Mouse (Mus musculus) cerebral cortex, adult 2 months (tissue): ENCODE measurements around the gene Tgfbr3.

ENCODE experiments used
- WGBS: fragments of 180-500 bp; shearing (Covaris S2); methylation state at CpG from one replicate; pipeline ENCODE4 v1.1.7; 2018; 5-methylcytosine and 5-hydroxymethylcytosine counted together

The Tgfbr3 gene

DNA sequence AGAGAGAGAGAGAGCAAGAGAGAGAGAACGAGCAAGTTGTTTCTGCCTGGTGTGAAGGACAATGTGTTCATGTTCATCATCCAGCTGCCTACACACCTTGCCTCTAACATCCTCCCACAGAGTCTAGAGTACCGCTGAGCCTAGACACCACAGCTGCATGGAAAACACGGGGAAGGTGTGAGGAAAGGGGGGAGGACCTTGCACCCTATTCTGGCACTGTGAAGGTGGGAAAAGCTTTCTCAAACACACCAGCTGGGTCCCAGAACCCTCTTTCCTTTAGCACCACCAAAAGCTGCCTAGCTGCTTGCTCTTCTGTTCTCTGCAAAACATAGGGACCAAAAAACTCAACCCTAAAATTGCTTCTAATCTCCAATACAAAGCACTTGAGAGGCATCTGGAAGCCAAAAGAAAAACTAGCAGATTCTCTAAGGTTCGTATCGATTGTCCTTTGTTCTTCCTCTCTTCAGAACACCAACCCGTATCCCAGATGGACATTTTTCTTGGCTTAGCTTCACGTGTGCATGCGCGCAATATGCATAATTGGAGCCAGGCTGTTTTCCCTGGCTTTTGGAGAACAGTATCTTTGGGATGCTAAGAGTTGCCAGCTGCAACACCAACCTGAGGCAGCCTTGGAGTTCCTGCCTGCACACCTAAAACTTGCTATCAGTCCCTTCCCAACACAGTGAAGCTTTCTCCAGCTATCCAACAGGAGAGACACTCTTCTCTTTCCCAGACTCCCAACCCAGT, 6.7 kb downstream of the Tgfbr3 start:
- WGBS, result 39% methylated on average over 9 of the region's 9 CpGs

DNA sequence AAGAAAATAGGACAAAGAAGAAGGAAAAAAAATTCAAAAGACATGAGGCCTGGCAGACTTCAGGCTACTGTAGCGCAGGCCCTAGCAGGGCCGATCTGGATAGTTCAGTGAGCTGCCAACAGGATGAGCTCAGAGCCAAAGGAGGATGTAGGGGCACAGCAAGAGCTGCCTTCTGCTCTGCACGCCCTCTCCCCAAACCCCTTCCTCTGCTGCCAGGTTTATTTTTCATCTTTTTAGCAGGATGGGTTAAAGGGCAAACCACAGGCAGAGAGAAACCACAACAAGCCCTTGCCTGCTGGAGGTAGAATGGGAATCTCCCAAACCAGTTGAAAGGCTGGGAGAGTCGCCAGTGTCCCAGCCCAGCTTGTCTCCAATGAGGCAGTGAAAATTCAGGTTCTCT, 10.2 kb downstream of the Tgfbr3 start:
- 55% methylated on average over 4 of the region's 4 CpGs for WGBS

DNA sequence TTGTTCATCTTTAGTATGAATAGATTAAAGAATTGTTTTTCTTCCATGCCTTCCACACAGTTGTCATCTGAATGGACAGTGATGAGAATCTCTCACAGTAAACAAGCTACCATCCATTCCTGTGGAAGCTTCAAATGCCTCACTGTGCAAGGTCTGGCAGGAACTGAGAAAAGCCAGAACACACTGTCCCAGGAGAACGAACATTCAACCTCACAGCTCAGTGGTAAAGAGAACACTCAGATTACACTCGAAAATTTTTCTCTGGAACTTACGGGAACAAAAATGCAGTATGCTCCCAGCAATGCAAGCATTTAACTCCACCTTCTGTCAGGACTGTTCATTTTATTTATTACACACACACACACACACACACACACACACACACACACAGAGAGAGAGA, 13.2 kb downstream of the Tgfbr3 start:
- WGBS, result 75% methylated on average over 3 of the region's 3 CpGs

DNA sequence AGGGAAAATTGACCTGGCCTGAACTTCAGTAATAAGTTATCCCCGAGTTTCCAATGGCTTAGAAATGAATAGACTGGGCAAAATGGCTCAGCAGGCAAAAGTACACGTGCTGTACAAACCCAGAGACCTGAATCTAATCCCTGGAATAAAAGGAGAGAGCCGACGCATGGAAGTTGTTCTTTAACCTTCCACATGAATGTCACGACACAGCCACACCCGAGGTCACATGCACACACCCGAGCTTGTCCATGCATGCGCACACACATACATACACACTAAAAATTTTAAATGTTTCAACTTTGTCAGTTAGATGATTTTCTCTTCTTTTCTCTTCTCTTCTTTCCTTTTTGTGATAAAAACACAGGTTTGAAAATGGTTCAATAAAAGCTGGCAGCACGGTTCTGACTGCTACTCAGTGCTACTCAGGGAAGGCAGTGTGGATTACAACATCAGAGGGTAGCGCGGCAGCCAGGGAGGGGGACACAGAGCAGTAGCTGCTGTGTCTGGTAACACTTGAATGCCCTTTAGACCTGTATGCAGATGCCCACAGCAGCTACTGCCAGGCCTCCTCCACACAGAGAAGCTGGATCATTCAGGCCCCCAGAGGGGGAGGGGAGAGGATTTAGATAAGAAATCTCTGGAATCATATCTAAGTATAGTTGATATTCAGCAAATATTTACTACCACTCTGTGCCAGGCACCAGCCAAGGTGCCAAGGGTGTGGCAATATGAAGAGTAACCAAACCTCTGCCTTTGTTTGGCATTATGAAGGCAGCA, 17.0 kb downstream of the Tgfbr3 start:
- WGBS, result 70% methylated on average over 11 of the region's 11 CpGs

DNA sequence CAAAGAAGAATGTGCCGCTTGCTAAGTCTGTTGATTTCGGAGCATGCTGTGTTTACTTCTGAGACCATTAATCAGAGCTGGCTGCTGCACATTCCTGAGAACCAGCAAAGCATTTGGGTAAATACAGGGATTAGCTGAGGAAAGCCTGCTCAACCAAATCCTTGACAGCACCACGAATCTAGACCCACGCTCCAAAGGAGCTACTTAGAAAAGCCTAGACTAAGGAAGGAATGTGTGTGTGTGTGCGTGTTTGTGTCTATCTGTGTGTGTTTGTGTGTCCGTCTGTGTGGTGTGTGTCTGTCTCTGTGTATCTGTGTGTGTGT, 20.5 kb downstream of the Tgfbr3 start:
- WGBS, result 50% methylated on average over 6 of the region's 6 CpGs

DNA sequence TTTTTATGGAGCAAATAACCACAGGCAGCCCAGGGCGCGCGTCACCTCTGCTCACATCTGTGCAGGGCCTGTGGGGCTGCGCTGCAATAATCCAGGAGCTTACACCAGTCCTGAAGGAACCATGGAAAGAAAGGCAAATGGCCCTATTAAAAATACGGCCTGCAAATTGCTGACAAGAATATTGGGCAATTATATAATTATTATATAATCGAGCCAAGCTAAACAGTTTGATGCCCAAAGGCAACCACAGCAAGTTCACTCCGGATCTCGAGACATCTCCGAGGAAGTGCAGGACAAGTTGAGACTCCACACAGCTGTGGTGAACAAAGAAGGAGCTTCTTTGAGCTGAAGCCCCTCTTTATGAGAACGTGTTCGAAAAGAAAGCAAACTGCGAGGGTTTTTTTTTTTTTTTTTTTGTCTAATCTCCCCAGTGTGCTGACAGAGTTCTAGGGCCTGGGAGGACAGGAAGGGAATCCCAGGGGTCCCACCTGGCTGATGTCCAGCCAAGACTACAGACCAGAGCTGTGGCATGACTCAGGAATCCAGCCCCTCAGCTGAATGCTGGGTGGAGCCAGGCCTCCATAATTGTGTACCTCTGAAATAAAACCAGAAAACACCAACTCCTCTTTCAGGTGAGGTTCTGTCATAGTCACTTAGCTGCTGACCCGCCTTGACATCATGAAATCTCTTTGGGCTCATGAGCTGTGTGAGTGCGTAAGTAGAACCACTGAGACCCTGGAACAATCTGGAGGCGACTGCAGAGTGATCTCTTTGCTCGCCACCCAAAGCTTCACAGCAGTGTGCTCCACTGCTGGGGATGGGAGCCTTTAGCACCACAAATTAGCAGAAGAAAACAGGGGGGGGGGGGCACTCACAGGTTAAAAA, 21.1 kb downstream of the Tgfbr3 start:
- 69% methylated on average over 16 of the region's 16 CpGs for WGBS

DNA sequence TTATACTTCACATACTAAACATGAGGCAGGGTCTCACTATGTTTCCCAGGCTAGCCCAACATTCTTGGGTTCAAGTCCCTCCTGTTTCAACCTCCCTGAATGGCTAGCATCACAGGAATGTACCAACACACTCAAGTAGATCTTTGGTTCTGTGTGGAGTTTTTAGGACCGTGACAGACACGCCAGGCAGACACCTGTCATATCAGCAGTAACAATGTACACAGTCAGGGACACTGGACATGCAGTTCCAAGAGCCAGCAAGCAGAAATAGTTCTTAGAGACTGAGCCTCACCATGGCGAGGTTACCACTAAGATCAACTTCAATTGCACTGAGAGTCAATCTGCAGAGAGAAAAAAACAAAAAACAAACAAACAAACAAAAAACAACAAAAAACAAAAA, 22.9 kb downstream of the Tgfbr3 start:
- WGBS, result 95% methylated on average over 3 of the region's 3 CpGs

DNA sequence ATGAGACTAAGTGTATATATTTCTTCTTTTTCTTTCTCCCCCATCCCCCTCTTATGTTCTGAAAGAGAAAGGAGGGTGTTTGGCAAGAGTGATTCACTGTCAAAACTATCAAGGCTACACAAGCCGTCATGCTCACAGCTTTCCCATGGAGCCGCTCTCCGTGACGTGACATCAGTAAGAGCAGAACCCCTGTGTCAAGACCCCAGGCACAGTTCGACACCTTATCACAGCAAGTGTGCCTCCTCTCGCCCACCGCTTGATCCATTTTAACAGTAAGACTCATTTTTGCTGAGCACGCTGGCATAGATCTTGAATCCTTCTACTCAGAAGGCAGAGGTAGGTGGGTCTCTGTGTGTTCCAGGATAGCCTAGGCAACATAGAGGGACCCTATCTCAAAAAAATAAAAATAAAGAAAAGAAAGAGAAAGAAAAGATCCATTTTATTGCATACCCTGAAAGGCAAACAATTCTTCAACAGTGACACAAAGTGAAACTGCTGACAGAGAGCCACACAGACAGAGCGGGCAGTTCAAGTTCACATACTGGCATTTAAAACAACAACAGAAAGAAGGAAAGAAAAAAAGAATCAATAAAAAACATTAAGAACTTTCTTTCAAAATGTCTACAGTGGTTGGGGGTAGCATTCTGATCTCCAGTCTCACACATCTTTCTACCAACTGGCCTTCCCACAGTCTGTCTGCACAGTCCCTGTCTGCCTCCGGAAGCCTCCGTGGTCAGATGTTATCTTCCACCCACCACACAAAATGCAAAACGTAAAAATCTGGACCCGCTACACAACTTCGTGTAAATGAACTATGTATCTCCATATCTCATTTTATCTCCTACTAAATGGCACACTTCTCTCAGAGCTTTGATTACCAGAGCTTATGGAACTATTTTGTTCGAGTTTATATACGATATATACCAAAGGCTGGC, 24.7 kb downstream of the Tgfbr3 start:
- WGBS, result 84% methylated on average over 16 of the region's 16 CpGs

DNA sequence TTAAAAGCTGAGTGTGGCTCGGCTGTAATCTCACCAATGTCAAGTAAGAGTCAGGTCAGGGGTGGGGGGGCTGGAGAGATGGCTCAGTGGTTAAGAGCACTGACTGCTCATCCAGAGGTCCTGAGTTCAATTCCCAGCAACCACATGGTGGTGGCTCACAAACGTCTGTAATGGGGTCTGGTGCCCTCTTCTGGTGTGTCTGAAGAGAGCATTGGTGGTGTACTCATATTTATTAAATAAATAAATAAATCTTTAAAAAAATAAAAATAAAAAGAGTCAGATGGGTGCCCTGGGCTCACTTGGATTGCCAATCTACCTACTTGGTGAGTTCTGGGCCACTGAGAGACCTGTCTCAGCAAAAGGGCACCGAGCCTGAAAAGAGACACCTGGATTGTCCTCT, 25.6 kb downstream of the Tgfbr3 start:
- 89% methylated on average over 3 of the region's 3 CpGs for WGBS

DNA sequence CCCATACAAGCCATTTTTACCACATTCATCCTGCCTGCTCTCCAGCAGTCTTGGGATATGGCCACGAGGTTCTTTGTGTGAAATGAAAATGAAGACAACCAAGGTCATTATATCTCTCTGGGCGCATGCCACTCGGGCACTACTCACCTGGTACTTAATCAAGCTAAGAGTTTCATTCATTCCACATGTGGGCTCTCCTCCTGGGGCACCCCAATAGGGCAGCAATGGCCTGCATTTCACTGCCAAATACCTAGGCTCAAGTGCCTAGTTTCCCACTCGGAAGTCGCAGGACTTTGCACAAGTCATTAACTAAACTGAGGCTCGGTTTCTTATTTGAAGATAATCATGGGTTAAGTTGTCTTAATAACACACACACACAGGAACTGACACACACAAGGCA, 27.5 kb downstream of the Tgfbr3 start:
- 87% methylated on average over 6 of the region's 6 CpGs for WGBS

DNA sequence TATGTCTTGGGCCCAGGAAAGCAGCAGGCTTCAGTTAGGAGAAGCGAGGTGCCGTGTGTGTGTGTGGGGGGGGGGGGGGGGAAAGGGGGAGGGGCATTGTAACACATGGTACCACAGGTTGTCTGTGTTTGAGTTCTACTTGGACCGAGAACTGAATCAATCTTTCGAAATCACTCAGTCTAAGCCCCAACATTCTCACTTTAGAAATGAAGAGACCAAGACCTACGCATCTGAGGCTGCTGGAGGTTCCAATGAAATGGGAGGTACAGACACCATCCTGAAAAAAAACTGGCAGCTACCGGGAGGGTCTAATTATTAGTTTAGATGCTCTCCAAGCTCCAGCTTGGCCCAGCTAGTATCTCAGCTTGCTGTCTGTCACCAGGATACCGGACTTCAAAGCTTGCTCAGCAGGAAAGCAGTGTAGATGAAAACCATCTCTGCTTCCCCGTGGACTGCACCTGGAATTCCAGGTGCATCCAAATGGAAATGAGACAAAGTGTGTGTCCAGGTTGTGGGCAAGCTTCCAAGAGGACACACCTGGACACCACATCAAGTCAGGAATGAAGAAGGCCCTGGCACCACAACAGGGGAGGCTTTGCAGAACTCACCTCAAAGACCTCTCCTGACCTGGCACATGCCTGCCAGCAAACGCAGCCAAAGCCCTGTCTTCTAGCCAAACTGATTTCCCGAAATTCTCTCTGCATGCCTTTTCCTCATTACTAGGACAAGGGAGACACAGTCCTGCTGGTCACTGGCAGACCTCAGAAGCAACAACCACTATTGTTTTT, 28.5 kb downstream of the Tgfbr3 start:
- WGBS, result 66% methylated on average over 10 of the region's 10 CpGs

DNA sequence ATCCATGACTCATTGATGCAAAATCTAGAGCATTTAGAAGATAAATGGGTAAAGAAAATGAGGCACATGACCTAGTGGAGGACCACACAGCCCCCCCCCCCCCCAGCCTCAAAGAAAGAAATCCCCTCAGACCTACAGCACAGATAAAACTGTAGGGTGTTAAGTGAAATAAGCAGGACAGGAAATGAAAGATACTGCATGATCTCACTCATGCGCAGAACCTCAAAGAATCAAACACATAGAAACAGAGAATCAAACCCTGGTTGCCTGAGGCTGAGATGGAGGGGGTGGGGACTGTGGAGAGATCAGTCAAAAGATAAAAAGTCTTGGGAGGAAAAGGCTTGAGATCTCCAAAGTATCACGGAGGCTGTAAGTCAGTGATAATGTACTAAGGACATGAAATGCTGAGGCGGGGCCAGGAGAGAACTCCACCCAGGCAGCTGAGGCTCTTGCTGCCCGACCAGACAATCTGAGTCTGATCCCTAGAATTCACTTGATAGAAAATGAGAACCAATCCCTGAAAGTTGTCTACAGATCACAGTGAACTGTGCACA, 29.9 kb downstream of the Tgfbr3 start:
- WGBS, result 85% methylated on average over 4 of the region's 4 CpGs

DNA sequence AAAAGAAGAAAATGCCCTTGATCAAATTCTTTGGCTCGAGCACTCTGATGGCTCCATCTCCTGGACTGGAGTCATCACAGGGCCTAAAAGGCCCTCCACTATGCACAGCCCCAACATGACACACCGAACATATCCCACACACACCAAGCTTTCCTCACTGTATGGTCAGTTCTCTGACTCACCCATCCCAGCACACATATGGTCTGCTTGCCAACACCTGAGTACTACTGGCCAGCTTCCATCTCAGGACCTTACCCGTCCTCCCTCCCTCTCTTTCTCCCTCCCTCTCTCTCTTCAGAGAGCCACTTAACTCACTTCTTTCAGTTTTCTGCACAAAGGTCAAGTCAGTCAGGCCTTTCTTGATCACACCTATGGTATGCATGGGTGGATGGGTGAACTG, 36.0 kb downstream of the Tgfbr3 start:
- 90% methylated on average over 3 of the region's 3 CpGs for WGBS

DNA sequence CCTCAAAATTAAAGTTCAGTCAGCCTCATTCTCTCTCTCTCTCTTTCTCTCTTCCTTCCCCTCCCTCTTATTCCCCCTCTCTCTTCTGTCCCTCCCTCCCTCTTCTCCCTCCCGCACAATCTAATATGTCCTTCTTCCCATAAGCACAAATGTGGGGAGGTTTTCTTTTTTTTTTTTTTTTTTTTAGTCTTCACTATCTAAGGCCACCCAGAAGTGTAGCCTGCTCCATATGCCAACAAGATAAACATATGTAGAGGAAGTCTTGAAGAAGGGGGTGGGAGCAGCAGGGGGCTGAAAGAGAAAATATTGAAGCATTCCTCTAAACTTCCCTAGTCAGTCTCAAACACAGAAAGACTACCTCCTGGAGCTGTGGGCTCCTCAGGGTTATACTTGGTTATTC, 37.0 kb downstream of the Tgfbr3 start:
- WGBS, result 66% methylated on average over 1 of the region's 1 CpGs

DNA sequence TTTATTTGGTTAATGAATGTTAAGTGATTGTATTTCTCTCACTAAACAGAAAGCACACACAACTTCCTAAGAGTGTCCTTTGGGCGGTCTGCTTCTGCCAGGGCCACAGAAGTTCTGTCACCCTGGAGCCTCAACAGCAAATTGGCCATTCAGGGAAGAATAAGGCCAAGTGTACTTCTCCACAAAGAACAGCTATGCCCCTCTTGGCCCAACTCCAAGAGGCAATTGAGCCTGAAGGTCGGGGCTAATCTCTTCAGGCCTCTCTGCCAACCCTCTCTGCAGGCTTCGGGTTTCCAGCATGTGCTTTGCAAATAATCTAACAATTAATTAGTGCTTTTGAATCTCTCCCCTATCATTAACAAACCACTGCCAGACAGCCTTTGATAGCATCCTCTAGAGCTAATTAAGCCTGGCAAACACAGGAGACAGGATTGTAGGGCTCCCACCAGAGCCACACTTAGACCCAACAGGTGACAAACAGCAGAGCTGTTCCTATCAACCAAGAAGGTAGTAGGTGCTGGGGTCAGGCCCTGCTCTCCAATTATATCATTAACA, 37.6 kb downstream of the Tgfbr3 start:
- WGBS, result 44% methylated on average over 3 of the region's 3 CpGs

DNA sequence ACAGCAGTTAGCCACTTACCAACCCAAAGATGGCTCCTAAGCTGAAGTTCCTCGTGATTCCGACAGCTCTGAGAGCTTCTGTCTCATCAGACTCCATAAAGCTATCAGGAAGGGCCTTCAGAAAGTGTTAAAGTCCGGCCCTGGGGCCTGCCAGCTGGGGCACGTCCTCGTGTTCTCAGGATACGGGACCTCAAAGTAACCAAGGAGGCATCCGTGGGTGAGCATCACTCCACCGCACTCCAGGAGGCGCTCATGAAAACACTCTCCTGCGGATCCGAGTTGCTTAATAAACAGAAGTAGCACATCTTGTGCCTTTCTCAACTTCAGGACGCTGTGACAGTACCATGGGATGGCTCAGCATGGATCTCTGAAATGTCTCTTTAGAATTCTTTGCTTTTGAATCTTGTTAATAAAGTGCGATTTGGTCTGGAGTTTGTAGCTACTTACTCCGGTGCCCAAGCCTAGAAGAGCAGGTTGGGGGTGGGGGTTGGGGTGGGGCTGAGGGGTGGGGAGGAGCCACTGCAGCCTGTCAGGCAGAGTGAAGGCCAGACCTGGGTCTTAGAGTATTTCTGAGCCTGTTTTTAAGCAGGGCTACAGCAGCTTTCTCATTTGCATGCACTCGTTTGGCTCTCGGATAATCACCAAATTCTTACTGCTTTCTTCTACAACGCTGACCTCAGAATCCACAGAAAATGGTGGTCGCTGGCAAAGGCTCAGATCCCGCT, 38.7 kb downstream of the Tgfbr3 start:
- 28% methylated on average over 19 of the region's 19 CpGs for WGBS

DNA sequence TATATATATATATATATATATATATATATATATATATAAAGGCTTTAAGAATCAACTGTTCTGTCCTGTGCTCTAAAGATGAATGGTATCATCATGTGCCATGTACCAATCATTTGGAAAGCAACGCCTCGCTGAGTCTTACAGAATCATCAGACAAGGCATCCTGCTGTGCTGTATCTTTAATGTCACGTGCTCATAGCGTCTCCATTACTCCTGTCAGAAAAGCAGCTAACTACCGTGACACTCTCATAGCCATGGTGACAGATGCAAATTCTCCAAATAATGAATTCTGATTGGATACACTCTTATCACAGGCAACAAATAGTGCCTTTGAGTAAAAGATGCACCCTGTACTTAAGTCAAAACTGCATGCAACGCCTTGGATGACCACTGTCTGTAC, 40.7 kb downstream of the Tgfbr3 start:
- WGBS, result 90% methylated on average over 6 of the region's 6 CpGs

DNA sequence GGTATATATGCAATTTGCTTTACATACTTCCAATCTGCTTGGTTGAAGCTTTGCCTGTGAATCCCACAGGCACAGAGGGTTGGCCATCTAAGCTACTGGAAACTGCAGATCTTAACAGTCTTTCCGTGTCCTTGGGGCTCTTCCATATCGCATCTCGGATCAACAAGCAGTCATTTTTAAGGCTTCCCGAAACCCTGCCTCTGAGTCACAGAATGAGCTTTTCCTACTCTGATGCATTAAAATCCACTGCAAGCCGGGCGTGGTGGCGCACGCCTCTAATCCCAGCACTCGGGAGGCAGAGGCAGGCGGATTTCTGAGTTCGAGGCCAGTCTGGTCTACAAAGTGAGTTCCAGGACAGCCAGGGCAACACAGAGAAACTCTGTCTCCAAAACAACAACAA, 41.1 kb downstream of the Tgfbr3 start:
- 96% methylated on average over 11 of the region's 11 CpGs for WGBS

DNA sequence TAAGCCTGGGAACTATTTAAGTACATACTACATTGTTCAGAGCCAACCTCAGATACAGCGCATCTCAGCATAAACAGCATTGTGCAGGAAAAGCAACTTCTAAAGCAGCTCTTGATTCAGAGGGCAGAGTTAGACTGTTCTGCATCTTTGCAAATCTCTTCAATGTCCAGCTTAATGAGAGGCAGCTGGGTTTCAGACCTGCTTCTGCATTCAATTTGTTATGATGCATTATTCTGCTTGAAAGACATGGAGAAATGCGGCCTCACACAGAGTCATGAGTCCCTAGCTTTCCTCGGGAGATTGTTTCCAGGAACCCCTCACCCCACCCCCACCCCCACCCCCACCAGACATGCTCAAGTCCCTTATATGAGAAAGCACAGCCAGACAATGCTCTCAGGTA, 41.6 kb downstream of the Tgfbr3 start:
- 74% methylated on average over 3 of the region's 3 CpGs for WGBS
